Mouse (Mus musculus): ENCODE measurements around the gene Pvr.

The Pvr gene

DNA sequence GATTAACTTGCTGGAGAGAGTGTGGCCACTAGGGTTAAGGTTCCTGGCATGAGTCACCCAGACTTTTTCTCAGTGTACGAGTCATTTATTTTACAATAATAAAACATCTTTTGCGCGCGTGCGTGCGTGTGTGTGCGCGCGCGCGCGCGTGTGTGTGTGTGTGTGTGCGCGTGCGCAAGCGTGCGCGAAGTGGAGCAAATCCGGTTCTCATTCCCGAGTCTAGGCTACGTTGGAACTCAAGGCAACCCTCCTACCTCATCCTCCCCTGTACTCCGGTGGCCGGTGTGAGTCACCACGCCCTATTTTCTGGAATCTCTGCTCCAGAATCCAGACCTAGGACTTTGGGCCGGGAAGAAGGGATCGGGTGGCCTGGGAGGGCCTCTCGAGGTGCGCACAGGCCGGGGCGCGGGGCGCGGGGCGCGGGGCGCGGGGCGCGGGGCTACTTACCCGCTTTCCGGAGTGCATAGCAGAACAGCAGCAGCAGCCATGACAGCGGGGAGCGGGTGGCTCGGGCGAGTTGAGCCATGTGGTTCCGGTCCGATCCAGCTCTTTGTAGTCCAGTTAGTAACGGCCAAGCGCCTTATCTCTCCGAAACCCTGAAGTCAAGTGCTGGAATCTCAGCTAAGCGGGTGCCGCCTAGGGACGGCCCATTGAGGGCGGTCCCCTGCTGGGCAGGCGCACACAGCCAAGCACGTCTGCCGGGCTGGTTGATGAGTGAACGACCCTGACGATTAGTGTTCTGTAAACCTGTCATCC is at the start of gene Pvr:
Gene Pvr, minus strand, starts transcription at position 655 of the 756 bp plus-strand sequence.
- DNase-seq (ENCODE audit: low spot score in 2 of 2) = peak; percentile 22 to 52

GRCm38 (mm10) chr7:19970196-19970595 is 49.2 kb upstream of the Pvr start:
- no peak for DNase-seq (ENCODE audit: low spot score in 2 of 2)

DNA sequence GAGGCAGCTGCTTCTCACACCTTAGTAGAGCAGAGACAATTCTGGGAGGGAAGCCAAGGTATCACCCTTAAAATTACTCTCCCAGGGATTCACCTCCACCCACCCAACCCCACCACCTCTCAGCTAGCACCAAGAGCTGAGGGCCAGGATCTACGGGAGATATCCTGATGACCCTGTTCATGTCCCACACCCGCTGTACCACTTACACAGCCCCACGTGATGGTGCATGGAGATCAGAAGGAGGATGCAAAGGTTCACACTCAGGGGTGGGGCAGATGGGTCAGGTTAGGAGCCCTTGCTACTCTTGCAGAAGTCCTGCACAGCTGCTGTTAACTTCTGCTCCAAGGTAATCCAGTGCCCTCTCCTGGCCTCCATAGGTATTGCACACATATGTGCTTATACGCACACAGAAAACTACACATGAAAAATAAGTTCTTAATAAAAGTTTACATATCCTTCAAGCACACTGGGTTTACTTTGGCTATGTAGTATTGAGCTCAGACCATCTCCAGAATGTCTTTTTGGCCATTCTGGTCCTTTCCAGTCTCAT is 48.7 kb upstream of the Pvr start:
- no peak for DNase-seq (ENCODE audit: low spot score in 2 of 2)

- DNase-seq (ENCODE audit: low spot score in 2 of 2) = no peak
These were observed 48.1 kb upstream of the Pvr start for GRCm38 (mm10) chr7:19969106-19969505.

- no peak for DNase-seq (ENCODE audit: low spot score in 2 of 2)
These were observed 44.1 kb upstream of the Pvr start, which contains the start of gene Ceacam20 for GRCm38 (mm10) chr7:19964985-19965579. Ceacam20 (plus strand) TSS chr7:19965412.

- DNase-seq (ENCODE audit: low spot score in 2 of 2) = no peak
These were observed 41.5 kb upstream of the Pvr start for GRCm38 (mm10) chr7:19962423-19962822.

DNA sequence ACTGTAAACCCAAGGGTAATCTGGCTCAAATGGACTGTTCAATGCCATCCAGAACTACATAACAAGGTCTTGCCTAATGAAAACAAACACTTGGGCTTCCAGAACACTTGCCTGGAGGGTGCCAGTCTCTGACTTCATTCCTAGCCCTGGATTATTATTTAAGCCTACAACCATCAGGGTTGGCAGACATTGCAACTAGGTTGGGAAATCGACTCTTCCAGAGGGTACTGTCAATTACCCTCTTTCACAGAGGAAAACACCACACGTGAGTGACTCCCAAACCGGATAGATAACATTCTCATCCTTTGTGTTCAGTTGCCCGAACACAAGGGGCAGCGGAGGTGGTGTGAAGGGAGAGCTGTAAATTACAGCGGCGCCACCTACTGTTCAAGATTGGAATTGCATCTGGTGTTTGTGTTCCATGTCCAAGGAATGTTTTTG is 35.4 kb upstream of the Pvr start:
- DNase-seq (ENCODE audit: low spot score in 2 of 2) = peak; percentile 65 to 83

GRCm38 (mm10) chr7:19955861-19956260 is 34.9 kb upstream of the Pvr start:
- no peak for DNase-seq (ENCODE audit: low spot score in 2 of 2)

GRCm38 (mm10) chr7:19953054-19953453 is 32.1 kb upstream of the Pvr start:
- no peak for DNase-seq (ENCODE audit: low spot score in 2 of 2)

DNA sequence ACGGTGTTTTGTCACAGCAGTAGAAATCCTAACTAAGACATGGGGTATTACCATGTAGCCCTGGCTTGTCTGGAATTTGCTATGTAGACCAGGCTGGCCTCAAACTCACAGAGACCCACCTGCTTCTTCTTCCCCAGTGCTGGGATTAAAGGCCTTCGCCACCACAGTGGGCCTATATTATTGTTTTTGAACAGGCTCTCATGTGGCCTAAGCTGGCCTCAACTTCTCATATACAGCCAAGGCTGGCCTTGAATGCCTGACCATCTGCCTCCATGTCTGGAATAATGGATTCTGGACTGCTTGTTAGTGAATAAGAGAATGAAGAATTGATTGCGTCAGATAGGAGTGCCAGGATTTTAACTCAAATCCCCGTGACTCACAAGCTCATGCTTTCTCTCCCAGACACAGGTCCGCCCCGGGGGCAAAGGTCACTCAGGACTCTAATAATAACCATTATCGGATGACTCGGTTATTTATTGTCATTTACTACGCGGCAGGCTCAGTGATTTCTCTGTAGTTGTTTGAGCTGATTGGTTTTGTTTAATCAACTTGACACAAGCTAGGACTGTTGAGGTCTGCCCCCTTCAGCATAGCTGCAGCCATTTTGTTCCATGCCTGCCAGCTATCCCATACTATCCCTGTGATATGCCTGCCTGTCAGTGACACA is 31.5 kb upstream of the Pvr start:
- no peak for DNase-seq (ENCODE audit: low spot score in 2 of 2)

- DNase-seq (ENCODE audit: low spot score in 2 of 2) = no peak
These were observed 29.6 kb upstream of the Pvr start, which contains the start of gene Igsf23 for GRCm38 (mm10) chr7:19950589-19950988. Igsf23 (minus strand) TSS chr7:19950756.

GRCm38 (mm10) chr7:19949996-19950395 is 29.0 kb upstream of the Pvr start:
- no peak for DNase-seq (ENCODE audit: low spot score in 2 of 2)

- no peak for DNase-seq (ENCODE audit: low spot score in 2 of 2)
These were observed 28.0 kb upstream of the Pvr start for GRCm38 (mm10) chr7:19948956-19949355.

DNA sequence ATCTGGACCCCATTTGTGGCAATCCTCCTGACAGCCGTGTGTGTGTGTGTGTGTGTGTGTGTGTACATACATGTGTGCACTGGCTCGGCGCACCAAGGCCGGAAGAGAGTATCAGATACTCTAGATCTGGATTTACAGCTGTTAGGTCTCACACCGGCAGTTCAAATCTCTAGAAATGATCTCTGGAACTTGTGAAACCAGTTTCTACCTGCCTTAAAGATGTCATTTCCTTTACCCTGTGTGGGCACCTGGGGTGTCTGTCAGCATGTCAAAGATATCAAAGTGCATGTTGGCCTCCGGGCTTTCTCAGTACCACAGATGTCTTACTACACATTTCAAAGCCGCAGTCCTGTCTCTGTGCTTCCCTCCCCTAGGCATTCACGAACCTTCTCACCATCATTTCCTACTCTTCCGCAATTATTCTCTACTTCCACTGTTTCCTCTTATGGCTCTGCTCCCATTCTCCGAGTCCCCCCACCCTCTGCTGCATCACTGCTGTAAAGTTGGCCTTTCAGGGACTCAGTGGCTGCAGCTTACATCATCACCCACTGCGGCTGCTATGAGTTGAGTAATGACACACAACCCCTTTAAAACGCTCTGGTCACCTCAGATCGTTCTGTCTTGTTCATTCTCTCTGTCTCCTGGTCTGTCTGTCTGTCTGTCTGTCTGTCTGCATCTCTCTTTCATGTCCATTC is 25.0 kb upstream of the Pvr start:
- DNase-seq (ENCODE audit: low spot score in 2 of 2) = no peak

DNA sequence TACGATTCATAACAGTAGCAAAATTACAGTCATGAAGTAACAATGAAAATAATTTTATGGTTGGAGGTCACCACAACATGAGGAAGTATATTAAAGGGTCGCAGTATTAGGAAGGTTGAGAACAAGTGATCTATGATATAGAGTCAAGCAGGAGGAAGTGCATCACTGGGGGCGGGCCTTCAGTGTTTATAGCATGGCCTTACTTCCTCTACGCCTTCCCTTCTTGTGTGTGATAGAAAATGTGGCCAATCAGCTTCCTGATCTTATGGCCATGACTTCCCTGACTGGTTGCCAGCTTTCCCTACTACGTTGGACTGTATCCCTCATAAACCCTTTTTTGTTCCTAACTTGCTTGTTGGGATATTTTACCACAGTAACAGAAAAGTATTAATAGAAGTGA is 24.2 kb upstream of the Pvr start:
- DNase-seq (ENCODE audit: low spot score in 2 of 2) = no peak

- no peak for DNase-seq (ENCODE audit: low spot score in 2 of 2)
These were observed 23.7 kb upstream of the Pvr start for GRCm38 (mm10) chr7:19944709-19945108.

DNA sequence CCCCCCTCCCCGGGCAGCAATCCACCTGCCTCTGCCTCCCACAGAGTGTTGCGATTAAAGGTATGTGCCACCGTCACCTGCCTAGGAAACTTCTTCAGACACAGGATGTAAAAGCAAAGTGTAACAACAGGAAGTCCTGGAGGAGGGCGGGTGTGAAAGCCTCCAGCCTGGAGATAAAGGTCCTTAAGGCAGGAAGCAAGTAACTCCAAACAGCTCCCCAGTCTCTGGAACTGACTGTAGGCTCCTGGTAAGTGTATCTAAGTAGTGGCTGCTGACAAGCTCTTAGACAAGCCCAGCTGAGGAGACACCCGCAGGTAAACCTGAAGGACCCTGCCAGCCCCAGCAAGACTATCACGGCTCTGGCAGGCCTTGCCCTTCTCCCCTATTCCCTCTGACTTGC is 19.3 kb upstream of the Pvr start:
- DNase-seq (ENCODE audit: low spot score in 2 of 2) = peak in 1 of 2 experiments; percentile 25

DNA sequence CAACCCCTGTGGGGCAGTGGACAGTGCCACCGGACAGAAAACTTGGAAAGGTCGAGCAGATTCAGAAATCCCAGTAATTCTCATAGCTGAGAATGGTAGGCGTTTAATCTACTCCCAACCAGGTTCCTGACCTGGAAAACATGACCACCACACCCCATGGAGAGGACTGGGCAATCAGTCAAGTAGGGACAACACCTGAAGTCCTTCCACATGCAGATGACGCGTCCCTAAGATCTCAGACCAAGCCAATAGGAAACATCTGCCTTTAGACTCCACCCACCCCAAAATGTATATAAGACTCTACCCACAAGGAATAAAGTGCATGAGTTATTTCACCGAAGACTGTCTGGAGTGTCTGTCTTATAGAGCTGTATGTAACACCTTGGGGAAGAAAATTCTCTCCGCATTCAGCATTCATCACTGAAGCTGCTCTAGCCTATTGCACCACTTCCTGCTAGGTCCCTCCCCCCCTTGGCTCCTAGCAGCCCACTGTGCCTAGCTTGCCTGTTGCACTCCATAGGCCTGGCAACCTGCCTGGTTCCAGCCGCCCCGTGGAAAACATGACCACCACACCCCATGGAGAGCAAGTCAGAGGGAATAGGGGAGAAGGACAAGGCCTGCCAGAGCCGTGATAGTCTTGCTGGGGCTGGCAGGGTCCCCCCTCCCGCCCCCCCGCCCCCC is 18.7 kb upstream of the Pvr start:
- DNase-seq (ENCODE audit: low spot score in 2 of 2) = peak; percentile 20 to 30

- DNase-seq (ENCODE audit: low spot score in 2 of 2) = no peak
These were observed 16.4 kb upstream of the Pvr start for GRCm38 (mm10) chr7:19937229-19937821.

DNA sequence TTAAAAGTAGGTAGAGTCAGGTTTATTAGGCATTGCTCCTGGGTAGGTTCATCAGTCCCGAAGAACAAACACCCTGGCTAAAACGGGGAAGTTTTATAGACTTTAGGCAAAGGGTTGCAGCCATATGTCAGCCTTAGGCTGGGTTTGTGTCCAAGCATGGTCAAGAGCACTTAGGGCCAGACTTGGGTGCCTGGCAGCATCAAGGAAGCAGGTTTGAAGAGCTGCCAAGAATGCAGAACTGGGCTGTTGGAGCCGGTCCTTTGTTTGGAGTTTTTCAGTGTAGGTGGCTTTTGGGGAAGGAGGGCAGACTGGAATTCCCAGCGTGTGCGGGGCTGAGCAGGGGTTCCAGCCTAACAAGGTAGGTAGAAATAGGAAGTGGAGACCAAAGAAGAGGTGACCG is 15.0 kb upstream of the Pvr start:
- DNase-seq (ENCODE audit: low spot score in 2 of 2) = no peak
